Mouse (Mus musculus): Measurements from ENCODE around the gene Chsy1.

The Chsy1 gene

GRCm38 (mm10) chr7:66209920-66210319 lies 100.6 kb downstream of the Chsy1 start:
- no peak for DNase-seq (ENCODE audit: extremely low spot score, low spot score)

- DNase-seq (ENCODE audit: extremely low spot score, low spot score) = no peak
These were observed 103.6 kb downstream of the Chsy1 start for GRCm38 (mm10) chr7:66212887-66213286.

DNA sequence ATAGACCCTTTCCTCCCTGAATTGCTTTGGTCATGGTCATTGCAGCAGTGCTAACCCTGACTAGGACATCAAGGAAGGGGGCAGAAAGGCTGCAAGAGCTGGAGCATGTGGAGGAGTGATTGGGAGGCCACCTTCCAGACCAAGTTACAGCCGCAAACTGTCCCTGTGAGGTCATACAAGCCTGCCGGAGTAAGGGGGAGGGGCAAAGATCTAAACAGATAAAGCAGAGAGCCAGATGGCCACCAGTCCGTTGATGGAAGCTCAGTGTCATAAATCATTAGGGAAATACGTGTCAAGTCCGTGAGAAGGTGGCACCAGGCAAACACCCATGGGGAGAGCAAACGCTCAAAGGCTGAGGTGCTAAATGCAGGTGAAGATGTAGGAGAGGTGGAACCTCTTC lies 105.2 kb downstream of the Chsy1 start:
- DNase-seq (ENCODE audit: extremely low spot score, low spot score) = no peak

DNA sequence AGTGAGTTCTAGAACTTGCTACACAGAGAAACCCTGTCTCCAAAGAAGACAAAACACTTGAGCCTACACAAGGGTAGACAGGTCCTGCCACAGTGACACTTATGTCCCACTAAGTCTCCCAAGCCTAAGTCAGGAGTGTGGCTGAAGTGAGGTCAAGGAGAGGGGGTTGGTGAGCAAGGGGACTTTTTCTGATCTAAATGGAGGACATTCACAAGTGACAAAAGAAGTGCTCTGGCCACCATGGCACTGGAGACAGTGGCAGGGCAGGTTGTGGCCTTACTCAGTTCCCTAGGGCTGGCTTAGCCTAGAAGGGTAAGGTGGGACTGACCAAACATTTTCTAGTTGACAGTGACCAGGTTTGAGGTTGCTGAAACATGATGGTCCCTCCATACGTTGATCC lies 106.6 kb downstream of the Chsy1 start:
- no peak for DNase-seq (ENCODE audit: extremely low spot score, low spot score)

DNA sequence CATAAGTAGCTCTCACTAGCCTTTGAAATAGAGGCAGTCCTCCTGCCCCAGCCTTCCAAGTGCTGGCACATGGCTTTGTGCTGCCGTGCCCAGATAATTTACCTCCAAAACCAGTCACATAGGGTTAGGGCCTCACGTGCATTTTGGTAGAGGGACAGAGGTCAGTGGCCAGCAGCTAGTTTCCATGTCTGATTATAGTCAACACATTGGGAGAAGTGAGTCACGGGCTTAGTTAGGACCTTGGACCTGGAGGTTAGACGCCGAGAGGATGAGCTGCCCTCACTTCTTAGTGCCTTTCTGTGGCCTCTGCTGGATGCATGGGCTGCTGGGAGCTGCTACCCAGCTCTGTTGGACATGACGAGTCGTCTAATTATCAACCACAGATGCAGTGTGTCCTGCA lies 107.7 kb downstream of the Chsy1 start:
- no peak for DNase-seq (ENCODE audit: extremely low spot score, low spot score)

GRCm38 (mm10) chr7:66217531-66218094 lies 108.3 kb downstream of the Chsy1 start:
- no peak for DNase-seq (ENCODE audit: extremely low spot score, low spot score)

DNA sequence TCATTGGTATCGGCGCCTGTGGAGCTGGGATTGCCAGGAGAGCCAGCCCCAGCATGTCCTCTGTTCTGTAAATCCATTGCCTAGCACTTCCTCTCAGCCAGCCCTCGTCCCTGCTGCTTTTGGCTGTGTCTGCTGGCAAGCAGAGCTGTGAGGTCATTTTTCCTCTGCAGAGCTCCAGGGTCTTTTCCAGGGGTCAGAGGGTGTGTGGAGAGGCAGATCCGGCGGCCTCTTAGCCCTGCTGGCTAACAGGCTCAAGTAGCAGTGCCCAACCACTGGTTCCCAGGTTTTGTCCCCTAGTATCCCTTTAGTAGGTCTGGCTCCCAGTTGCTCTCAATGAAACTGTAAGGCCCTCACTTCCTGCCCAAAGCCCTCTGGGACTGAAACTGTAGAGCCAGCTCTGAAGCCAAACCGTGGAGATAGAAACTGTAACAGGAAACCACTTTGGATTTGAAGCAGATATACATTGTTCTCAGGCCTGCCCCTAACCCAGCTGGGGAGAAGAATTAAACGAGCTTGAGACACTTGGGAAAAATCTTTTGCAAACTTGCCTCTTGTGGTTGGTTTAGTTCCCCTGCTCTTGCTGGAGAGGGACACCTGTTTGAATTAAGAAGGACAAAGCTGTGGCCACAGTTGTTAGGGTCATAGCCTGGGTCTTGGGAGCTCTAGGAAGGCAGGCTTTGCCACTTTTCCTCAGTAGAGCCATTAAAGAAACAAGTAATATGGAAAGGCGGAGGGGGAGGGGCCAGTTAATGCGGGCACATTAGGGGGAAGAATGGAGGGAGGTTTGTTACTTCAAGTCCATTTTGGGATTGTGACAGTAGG lies 109.1 kb downstream of the Chsy1 start:
- peak; percentile 45 for DNase-seq (ENCODE audit: extremely low spot score, low spot score)

DNA sequence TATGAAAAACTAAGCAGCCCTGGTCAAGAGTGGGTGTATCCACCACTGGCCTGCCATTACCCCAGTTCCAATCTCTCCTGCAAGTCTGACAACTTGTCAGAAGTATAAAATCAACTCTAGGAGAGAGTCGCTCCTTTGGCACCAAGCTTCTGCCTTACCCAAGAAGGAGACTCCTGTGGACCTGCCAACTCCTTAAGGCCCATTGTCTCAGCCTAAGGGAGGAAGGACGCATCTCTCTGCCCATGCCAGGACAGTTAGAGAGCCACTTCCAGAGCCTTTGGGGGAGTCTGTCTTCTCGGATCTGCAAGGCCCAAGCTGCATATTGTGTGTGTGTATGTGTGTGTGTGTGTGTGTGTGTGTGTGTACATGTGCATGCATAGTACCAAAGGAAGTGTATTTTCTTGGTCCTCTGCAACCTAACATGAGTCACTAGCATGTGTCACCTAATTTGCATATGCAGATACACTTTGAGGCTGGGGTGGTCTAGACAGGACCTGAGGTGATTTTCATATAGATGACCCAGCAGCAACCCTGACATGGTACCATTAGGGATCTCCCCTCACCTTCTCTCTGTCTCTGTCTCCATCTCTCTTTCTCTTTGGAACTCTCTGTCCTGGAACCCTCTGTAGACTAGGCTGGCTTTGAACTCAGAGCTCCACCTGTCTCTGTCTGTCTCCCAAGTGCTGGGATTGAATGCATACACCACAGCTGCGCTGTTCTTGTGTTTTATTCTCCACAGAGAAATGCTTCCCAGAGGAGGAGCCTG lies 109.9 kb downstream of the Chsy1 start:
- no peak for DNase-seq (ENCODE audit: extremely low spot score, low spot score)

GRCm38 (mm10) chr7:66219794-66220227 lies 110.5 kb downstream of the Chsy1 start:
- DNase-seq (ENCODE audit: extremely low spot score, low spot score) = no peak

DNA sequence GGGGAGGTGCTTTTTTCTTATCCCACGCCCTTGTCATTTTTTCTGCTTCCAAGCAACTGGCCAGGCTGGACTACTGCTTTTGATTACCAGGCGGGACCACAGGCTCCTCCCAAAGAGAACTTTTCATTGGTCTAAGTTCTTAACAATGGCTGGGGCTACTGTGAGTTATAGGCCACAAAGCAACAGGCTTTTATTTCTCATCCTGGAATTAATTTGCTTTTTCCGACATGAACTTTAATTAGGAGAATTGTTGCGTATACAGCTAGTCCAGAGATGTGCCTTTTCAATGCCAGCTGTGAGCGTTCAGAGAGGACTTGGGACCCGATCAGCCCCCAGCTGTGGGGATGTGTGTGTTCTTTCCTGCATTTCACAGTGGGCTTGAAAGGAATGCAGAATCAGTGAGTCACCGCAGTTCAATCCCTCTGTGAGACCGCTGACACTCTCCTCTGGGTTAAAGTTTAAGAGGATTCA lies 113.3 kb downstream of the Chsy1 start:
- DNase-seq (ENCODE audit: extremely low spot score, low spot score) = no peak
